Mouse (Mus musculus) kidney, adult 8-10 months (tissue): ENCODE results near the gene Ttc38.
"Not testable (repeated sequence)": the region's sequence is repeated elsewhere in the genome, so short reads cannot be mapped to it uniquely, and the experiment has no call there.

Experiments
- DNase-seq, 2 experiments: peaks; one replicate each; pipeline ENCODE4 v3.0.0; 2022

Ttc38 gene

GRCm38 (mm10) chr15:85826676-85827075, 5.4 kb upstream of the Ttc38 start:
- no peak for DNase-seq

- DNase-seq, result no peak
Measured at GRCm38 (mm10) chr15:85828071-85828470, 4.0 kb upstream of the Ttc38 start.

- DNase-seq, result no peak
Measured at GRCm38 (mm10) chr15:85829470-85829869, 2.6 kb upstream of the Ttc38 start.

- no peak for DNase-seq
Measured at GRCm38 (mm10) chr15:85832599-85832998, 493 bp downstream of the Ttc38 start.

GRCm38 (mm10) chr15:85835335-85835734, 3.2 kb downstream of the Ttc38 start:
- DNase-seq, result no peak

- DNase-seq, result no peak
Measured at GRCm38 (mm10) chr15:85836887-85837286, 4.8 kb downstream of the Ttc38 start.

- peak in 1 of 2 experiments; percentile 25 for DNase-seq
Measured at GRCm38 (mm10) chr15:85840983-85841382, 8.9 kb downstream of the Ttc38 start.

- peak; percentile 59 to 72 for DNase-seq
Measured at GRCm38 (mm10) chr15:85841796-85842360, 9.8 kb downstream of the Ttc38 start.

- DNase-seq, result no peak
Measured at GRCm38 (mm10) chr15:85845071-85845470, 13.0 kb downstream of the Ttc38 start.

GRCm38 (mm10) chr15:85851656-85852392, 19.7 kb downstream of the Ttc38 start:
- DNase-seq, result peak; percentile 46 to 75

- DNase-seq, result no peak
Measured at GRCm38 (mm10) chr15:85858980-85859489, 26.9 kb downstream of the Ttc38 start.

GRCm38 (mm10) chr15:85859490-85860031, 27.5 kb downstream of the Ttc38 start, which contains the start of gene Gtse1:
TSS of gene Gtse1 (plus strand) at chr15:85859745.
- peak; percentile 95 to 96 for DNase-seq

GRCm38 (mm10) chr15:85865913-85866312, 33.8 kb downstream of the Ttc38 start:
- DNase-seq, result not testable (repeated sequence)

GRCm38 (mm10) chr15:85867696-85868095, 35.6 kb downstream of the Ttc38 start:
- DNase-seq, result peak; percentile 62 to 76

GRCm38 (mm10) chr15:85877336-85877735, 45.2 kb downstream of the Ttc38 start:
- DNase-seq, result peak; percentile 59 to 66

GRCm38 (mm10) chr15:85878848-85879497, 46.9 kb downstream of the Ttc38 start, which contains the start of gene Trmu:
TSS of gene Trmu (plus strand) at chr15:85879312.
- peak; percentile 90 to 92 for DNase-seq

GRCm38 (mm10) chr15:85879498-85879895, 47.4 kb downstream of the Ttc38 start:
- peak in 1 of 2 experiments; percentile 23 for DNase-seq

- DNase-seq, result no peak
Measured at GRCm38 (mm10) chr15:85885606-85886005, 53.5 kb downstream of the Ttc38 start.

GRCm38 (mm10) chr15:85889235-85889634, 57.1 kb downstream of the Ttc38 start:
- DNase-seq, result no peak

- no peak for DNase-seq
Measured at GRCm38 (mm10) chr15:85891971-85892370, 59.9 kb downstream of the Ttc38 start.

GRCm38 (mm10) chr15:85892498-85893118, 60.5 kb downstream of the Ttc38 start:
- no peak for DNase-seq

GRCm38 (mm10) chr15:85893871-85894270, 61.8 kb downstream of the Ttc38 start:
- DNase-seq, result no peak

- peak; percentile 61 to 81 for DNase-seq
Measured at GRCm38 (mm10) chr15:85896284-85896683, 64.2 kb downstream of the Ttc38 start.
